Mouse (Mus musculus): ENCODE measurements at regions not wholly inside any gene's neighbourhood (a gene's known extent, or its start where the extent isn't known, plus 50 kb on each side); places are given as distances from the start of the nearest gene placed in this dataset.

DNA sequence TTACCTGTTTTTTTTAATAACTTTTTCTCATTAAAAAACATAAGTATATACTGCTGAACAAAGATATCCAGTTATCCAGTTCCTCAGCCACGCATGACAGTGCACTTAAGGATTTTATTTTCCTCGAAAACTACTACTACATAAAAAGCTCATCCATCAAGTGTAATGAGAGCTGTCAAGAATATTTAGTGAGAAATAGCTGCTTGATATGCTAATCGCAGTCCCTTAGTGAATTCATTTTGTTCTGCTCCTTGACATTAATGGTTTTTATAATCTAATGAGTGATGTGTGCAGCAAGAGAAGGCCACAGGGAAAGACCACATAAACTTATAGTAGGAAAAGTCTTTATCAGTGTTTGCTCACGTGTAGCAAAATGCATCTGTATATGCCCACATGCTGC, 754.0 kb upstream of the Slc39a10 start:
- TF ChIP-seq CTCF (IDR thresholded peaks at IDR 0.05; ENCODE audit: insufficient read depth, low read length) (no peak), POLR2A (IDR thresholded peaks at IDR 0.05; ENCODE audit: borderline replicate concordance, extremely low read depth, low read depth, low read length) (no peak)

Measured in lung, adult 2 months (tissue).